Mouse (Mus musculus) left cerebral cortex, adult 9 months (tissue): ENCODE data around the gene Snx29.
A peak's percentile ranks its signal among the peaks of the same experiment; 100 is the strongest.

Experiments
- DNase-seq, 2 experiments: peaks; one replicate each; pipeline ENCODE4 v3.0.0; 2022; ENCODE audit warnings: low spot score in 2 of 2

Snx29 gene

DNA sequence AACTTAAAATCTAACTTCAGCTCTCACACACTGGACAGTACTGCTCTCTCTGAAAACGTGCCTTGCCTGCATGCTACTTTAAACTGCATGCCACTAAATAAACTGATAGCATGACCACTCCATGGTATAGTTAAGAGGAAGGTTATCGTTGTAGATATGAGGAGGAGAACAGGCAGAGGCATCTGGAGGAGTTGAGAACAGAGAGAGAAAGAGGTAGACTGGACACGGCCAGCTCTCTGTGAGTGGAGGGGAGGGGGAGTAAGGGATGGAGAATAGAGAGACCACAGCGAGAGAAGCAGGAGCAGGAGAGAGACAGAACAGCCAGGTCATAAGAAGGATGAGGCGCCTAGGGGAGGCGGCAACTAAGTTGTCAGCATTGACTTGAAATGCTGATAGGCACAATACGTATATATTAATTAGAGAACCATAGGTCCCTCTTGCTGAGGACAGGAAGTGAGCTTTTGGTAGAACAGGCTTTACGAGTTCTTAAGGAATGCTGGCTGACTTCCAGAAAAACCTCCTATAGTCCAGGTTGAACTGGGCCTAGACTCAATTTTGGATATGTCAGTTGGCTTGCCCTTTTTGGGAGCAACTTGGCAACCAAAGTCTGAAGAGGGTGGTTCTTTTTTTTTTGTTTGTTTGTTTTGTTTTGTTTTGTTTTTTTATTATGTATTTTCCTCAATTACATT is 85.4 kb downstream of the Snx29 start:
- no peak for DNase-seq

- no peak for DNase-seq
Measured at GRCm38 (mm10) chr16:11408726-11409125, 86.0 kb downstream of the Snx29 start.

DNA sequence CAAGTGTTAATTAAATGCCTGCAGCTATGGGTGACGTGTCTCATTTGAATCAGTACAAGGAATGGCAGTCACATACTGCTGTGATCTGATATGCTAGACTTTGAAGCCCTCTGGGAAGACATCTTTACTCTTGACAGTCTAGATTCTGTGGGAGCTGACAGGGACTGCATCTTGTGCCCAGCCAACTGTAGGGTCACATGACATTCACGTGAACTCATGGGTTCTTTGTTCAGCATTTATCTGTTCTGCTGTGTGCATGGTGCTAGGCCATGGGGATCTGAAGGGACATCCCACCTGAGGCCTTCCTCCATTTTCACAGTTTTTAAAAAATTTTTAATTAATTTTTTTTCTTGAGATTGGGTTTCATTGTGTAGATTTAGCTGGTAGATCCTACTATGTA is 91.9 kb downstream of the Snx29 start:
- no peak for DNase-seq

- peak in 1 of 2 experiments; percentile 51 for DNase-seq
Measured at GRCm38 (mm10) chr16:11418183-11418588, 95.5 kb downstream of the Snx29 start.

- DNase-seq = no peak
Measured at GRCm38 (mm10) chr16:11420311-11421080, 97.8 kb downstream of the Snx29 start.

DNA sequence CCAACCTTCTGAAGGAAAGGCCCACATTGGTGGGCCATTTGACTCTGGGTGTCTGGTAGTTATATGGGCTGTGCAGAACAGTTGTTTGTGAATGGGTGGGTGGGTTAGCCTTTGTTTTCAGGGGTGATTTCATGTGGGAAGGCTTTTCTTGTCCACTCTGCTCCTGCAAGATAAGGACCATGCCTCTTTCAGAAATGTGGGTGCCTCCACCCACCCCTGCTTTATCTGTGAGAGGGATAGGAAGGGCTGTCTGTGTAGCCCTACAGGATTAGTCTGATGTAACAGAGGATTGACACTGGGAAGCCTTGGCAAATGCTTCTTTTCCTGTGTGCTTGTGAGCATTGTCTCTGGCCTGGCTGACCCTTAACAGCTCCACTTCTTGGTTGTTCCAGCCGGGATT is 99.5 kb downstream of the Snx29 start:
- DNase-seq = no peak

GRCm38 (mm10) chr16:11422889-11423610 is 100.3 kb downstream of the Snx29 start:
- DNase-seq = no peak

DNA sequence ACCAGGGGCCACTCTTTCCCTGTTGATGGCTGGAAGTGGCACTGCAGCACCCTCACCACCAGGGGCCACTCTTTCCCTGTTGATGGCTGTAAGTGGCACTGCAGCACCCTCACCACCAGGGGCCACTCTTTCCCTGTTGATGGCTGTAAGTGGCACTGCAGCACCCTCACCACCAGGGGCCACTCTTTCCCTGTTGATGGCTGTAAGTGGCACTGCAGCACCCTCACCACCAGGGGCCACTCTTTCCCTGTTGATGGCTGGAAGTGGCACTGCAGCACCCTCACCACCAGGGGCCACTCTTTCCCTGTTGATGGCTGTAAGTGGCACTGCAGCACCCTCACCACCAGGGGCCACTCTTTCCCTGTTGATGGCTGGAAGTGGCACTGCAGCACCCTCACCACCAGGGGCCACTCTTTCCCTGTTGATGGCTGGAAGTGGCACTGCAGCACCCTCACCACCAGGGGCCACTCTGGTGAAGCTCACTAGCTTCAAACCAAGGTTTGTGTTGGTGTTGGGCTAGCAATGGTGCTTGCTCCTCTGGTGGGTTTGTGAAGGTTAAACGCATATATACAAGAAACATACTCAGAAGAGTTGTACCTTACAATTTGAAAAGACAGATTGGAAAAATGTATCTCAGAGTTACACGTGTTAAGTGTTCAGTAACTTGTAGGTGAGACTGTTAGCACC is 101.0 kb downstream of the Snx29 start:
- peak in 1 of 2 experiments; percentile 35 for DNase-seq

DNA sequence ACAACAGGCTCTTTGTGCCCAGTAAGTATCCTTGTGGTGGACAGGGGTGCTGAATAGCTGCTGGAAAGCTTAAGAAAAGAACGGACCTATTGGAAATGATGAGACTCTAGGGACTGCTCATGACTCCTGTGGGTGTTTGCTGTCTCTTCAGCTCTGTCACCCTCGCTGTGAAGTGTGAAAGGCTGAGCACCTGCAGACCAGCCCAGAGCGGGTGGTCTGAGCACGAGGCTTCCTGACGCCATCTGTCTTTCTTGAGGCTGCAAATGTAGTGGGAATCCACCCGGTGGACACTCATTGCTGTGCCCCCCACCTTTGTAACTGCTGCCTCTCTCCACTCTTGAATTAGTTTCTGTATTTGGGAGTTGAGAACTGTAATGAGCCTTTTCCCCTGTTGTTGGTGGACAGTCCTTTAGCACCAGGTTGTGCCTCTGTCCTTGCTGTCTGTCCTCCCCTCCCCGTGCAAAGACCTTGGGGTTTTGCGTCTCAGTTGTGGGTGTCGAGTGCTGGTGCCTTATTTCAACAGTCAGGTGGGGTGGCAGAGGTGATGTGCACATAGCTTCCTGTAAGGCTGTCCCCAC is 101.9 kb downstream of the Snx29 start:
- no peak for DNase-seq

GRCm38 (mm10) chr16:11425279-11425678 is 102.6 kb downstream of the Snx29 start:
- no peak for DNase-seq

DNA sequence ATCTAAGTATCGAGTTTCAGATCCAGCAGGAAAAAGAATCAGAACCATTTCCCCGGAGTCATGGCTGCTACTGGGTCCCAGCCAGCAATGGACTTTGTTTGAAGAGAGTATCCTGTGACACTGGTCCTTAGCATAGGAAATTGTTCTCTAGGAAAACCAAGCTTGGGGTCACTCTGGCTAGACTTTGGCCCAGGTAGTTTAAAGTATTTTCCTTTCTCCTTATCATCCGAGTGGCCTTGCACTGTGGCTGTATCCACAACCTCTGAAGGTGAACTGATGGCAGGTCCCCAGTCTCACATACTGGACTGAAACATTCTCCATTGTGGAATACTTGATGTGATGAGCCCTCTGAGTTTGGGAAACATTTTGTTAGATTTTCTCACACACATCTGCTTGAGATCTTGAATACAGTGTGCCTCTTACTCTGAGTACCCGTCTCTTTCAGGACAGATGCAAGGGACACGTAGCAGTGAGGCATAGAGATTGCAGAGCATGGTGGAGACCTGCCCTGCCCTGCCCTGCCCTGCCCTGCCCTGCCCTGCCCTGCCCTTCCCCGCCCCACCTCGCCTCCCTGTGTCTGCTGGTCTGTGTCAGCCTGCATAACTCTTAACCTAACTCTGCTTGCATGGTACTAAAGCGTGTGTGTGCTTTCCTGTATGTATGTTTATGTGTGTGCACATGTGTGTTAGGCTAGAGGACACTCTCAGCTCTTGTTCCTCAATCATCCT is 104.3 kb downstream of the Snx29 start:
- DNase-seq = no peak

- no peak for DNase-seq
Measured at GRCm38 (mm10) chr16:11429784-11430183, 107.1 kb downstream of the Snx29 start.

DNA sequence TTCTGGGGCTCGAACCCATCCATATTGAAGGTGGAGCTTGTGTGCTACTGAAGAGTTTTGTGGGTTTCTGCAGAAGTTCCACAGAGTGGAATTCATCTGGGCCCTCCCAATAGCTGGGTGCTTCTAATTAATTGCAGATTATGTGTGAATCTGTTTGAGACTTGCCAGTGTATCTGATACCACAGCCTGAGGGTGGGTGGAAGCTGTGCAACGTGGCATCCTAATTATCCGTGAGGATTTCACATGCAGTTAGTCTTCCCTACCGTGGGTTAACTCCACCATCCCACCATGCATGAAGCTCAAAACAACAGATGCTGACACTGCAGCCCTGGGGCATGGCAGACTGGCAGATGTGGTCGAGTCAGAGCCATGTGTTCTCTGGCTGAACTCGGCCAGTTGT is 107.8 kb downstream of the Snx29 start:
- DNase-seq = no peak

DNA sequence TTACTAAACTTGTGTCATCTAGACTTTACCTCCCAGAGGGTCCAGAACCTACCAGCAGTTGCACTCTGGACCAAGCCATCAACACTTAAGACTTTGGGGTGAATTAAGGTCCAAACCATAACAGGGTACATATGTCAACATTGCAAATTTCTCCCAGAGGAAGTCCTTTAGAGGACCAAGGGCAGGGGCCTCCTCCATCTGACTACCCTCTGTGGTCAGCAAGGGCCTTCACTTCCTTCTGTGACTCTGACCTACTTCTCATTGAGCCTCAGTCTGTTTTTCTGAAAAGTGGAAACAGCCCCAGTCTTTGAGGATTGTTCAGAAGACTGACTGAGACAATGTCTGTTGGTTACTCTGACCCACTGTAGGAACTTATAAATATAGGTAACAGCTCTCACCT is 111.1 kb downstream of the Snx29 start:
- no peak for DNase-seq

- no peak for DNase-seq
Measured at GRCm38 (mm10) chr16:11437641-11438040, 114.9 kb downstream of the Snx29 start.

GRCm38 (mm10) chr16:11439417-11439816 is 116.7 kb downstream of the Snx29 start:
- no peak for DNase-seq

GRCm38 (mm10) chr16:11441616-11442015 is 118.9 kb downstream of the Snx29 start:
- no peak for DNase-seq

- DNase-seq = no peak
Measured at GRCm38 (mm10) chr16:11442534-11442933, 119.8 kb downstream of the Snx29 start.

GRCm38 (mm10) chr16:11444626-11445025 is 121.9 kb downstream of the Snx29 start:
- no peak for DNase-seq

GRCm38 (mm10) chr16:11446977-11447376 is 124.3 kb downstream of the Snx29 start:
- no peak for DNase-seq

DNA sequence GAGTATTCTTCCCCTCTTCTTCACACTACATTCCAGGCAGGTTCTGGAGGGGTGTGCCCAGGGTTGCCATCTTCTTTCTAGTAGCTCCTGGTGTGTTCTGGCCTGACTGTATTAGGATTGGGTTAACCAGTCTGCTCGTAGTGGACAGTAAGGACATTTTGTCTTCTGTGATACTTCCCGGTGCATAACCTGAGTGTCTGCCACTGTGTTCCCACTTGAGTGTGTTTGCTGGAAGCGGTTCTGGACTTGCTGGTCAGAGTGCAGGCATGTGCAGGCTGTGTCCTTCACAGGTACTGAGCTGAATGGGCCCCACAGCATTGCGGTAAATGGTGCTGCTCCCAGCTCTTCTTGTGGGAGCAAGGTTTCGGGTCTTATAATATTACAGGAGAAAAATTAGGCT is 125.2 kb downstream of the Snx29 start:
- no peak for DNase-seq
